Mouse (Mus musculus): ENCODE results near the gene Tjp1. TPM values are rescaled to one million over a fixed set of nuclear protein-coding genes. Genes with fewer than 3 reads are reported as not detected.

The Tjp1 gene
- total RNA-seq, 2 experiments from 2014 or later = 112 to 129 TPM

DNA sequence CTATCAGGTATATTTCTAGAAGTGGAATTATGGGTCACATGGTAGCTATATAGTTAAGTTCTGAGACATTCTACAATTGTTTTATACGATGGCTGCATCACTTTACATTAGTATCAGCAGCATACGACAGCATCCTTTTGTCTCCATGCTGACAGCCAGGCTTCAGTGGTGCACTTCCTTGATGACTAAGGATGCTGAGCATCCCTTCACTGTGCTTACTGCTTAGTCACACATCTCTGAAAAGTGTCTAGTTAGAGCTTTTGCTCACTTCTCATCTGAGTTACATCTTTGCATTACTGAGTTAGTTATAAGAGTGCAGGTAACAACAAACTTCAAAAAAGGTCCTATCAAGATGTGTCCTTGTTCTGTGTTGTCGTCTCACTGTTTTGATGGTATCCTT lies 182.3 kb downstream of the Tjp1 start:
- DNase-seq (ENCODE audit: extremely low spot score in 1 of 2, low spot score in 2 of 2) = no peak
- intact Hi-C loops (cut with DNase I) = no loop called here

- intact Hi-C loops (cut with DNase I) = no loop called here
- DNase-seq (ENCODE audit: extremely low spot score in 1 of 2, low spot score in 2 of 2) = no peak
These were observed 189.9 kb downstream of the Tjp1 start for GRCm38 (mm10) chr7:65337581-65338270.

- no peak for DNase-seq (ENCODE audit: extremely low spot score in 1 of 2, low spot score in 2 of 2)
- intact Hi-C loops (cut with DNase I) = no loop called here
These were observed 194.4 kb downstream of the Tjp1 start for GRCm38 (mm10) chr7:65333081-65333760.

- intact Hi-C loops (cut with DNase I) = loop anchor here (1.0 to 5.0 kb wide), 4 partner anchors 179 to 318 kb away; no protein-coding TSS in a partner anchor
- peak; percentile 67 to 70 for DNase-seq (ENCODE audit: extremely low spot score in 1 of 2, low spot score in 2 of 2)
These were observed 208.4 kb downstream of the Tjp1 start for GRCm38 (mm10) chr7:65319047-65319725.

DNA sequence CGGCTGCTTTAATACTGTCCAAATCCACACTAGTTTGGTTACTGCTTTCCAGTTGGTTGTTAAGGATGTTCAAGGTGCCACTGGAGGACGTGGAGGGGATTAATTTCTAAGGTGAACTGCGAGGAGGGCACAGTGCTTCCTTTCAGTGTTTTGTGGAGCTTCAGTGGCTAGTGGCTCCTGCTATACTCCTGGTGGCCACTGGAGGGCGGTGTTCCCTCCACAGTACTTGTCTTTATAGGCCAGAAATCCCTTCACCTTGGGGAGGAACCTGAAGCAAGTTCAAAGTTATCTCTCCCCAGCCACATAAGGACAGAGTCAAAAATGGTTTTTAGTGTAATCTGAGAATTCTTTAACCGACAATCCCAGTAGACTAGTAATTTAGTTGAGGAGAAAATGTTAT lies 210.2 kb downstream of the Tjp1 start:
- intact Hi-C loops (cut with DNase I) = loop anchor here (5.0 kb wide), 3 partner anchors 200 to 320 kb away; no protein-coding TSS in a partner anchor
- DNase-seq (ENCODE audit: extremely low spot score in 1 of 2, low spot score in 2 of 2) = peak; percentile 47 to 54

DNA sequence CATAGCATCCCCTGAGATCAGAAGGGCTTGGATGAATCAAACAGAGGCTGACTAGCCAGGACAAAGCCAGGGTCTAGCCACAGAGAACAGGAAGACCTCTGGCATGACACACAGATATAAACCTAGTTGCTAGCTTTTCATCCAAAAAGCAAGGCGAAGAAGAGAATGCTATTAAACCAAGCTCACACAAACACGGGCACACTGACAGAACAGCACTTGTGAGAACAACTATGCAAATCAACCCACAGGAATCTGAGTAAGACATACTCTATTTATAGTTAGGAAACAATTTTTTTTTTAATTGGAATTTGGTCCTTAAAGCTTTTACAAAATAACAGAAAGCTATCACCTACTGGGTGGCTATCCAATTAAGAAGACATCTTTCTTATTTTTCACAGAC lies 212.4 kb downstream of the Tjp1 start:
- no peak for DNase-seq (ENCODE audit: extremely low spot score in 1 of 2, low spot score in 2 of 2)
- intact Hi-C loops (cut with DNase I) = loop anchor here (5.0 kb wide), 3 partner anchors 202 to 322 kb away; no protein-coding TSS in a partner anchor

DNA sequence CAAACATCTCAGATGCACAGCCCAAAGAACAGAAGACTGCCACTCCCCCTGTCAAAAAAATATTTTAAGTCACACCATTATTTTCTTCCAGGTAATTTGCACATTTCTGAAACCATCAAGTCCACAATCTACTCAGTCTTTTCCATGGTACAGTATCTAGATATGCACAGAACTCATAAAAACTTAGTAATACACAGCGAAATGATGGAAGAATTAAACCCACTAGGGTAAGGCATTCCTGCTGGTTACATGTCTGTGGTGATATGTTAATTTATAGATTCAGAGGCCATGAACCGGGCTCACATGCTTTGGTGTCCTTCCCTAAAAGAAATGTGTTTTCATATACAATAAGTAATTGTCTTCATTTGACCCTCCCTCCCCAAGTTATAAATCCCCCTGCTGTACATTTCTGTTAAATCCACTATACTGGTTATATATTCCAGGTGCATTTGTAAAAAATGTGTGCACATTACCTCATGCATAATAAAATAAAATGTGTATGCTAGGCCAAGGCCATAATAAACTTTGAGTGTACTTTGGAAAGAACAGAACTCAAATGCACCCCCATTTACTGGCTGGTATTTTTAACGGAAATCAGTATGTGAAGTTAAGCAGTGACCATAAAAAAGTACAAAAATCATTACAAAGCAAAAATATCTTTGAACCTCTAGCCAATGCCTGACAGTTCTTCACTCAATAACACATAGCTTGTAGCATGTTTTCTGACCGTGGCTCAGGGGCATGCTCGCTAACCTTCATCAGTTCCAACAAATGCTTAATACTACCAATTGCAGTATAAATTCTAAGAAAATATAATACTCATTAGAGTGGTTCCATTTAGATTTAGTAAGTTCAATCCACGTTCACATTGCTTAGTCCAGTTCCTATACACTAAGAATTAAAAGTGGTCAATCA lies 230.6 kb downstream of the Tjp1 start:
- intact Hi-C loops (cut with DNase I) = loop anchor here (10.0 kb wide), 1 partner anchor 122 kb away; no protein-coding TSS in a partner anchor
- no peak for DNase-seq (ENCODE audit: extremely low spot score in 1 of 2, low spot score in 2 of 2)

DNA sequence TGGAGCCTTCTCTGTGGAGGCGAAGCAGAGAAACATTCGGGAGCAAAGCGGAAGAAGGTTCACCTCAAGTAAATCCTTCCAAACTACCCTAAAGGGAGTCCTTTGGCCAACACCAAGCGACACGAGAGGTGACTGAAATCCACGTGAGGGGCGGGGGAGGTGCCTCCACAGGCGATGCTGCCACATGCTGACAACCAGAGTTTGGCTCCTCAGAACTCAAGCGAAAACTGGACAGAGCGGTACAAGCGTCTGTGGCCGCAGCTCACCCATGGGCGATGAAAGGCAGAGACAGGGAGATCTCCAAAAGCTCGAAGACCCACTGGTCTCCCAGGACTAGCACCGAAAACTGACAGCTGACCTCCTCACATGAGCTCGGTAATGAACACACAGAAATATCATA lies 244.7 kb downstream of the Tjp1 start:
- no peak for DNase-seq (ENCODE audit: extremely low spot score in 1 of 2, low spot score in 2 of 2)
- intact Hi-C loops (cut with DNase I) = no loop called here

DNA sequence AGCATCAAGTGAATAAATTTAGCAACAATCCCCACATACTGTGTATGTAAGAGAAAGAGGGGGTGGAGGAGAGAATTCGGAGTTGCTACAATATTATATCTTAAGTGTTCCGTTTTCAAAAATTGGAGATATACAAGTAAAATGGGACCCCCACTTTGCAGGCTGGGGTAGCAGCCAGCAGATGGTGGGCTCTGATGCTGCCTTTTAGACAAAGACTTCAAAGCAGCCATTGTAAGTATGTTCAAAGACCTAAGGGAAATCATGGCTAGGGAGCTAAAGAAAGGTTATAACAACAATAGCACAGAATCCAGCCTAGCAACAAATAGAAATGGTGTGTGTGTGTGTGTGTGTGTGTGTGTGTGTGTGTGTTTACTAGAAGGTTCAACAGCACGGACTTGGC lies 245.6 kb downstream of the Tjp1 start:
- intact Hi-C loops (cut with DNase I) = no loop called here
- DNase-seq (ENCODE audit: extremely low spot score in 1 of 2, low spot score in 2 of 2) = no peak

- intact Hi-C loops (cut with DNase I) = no loop called here
- no peak for DNase-seq (ENCODE audit: extremely low spot score in 1 of 2, low spot score in 2 of 2)
These were observed 246.4 kb downstream of the Tjp1 start for GRCm38 (mm10) chr7:65280944-65281912.

- intact Hi-C loops (cut with DNase I) = no loop called here
- no peak for DNase-seq (ENCODE audit: extremely low spot score in 1 of 2, low spot score in 2 of 2)
These were observed 248.3 kb downstream of the Tjp1 start for GRCm38 (mm10) chr7:65279277-65279676.

DNA sequence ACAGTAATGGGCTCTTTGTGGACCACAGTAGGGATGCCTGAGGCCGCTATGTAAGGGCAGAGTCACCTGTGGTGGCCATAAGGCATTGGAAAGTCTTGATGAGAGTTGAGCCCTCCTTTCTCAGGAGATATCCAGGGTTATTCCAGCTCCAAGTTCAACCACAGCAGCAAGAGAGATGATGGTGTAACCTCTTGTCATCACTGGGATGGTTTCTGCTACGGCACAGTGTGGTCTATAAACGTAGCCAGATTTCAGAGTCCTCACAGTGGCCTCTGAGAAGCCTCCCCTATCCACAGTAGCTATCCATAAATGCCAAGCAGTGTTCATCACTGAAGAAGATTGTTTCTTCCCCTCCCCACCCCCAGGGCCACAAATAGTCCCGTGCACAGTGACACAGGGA lies 251.8 kb downstream of the Tjp1 start:
- intact Hi-C loops (cut with DNase I) = no loop called here
- DNase-seq (ENCODE audit: extremely low spot score in 1 of 2, low spot score in 2 of 2) = no peak

- intact Hi-C loops (cut with DNase I) = no loop called here
- no peak for DNase-seq (ENCODE audit: extremely low spot score in 1 of 2, low spot score in 2 of 2)
These were observed 253.4 kb downstream of the Tjp1 start for GRCm38 (mm10) chr7:65274216-65274615.

DNA sequence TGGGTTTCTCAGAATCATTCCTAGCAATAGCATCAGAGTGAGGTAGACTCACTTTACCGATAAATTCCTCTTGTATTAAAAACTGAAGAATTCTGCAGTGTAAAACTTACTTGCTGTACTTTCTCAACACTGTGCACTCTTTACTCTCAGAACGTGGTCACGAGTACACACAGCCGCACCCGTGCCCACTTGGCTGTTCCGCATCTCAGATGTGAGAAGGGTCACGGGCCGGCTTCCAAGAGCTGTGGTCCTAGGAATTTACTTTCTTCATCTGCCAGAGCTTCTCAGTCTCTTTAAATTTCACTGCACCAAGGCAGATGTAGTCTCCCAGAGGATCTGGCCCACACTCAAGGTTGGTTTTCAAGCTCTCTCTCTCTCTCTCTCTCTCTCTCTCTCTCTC lies 277.9 kb downstream of the Tjp1 start:
- no peak for DNase-seq (ENCODE audit: extremely low spot score in 1 of 2, low spot score in 2 of 2)
- intact Hi-C loops (cut with DNase I) = no loop called here

Measured in left cerebral cortex, postnatal 10 days (tissue).